Mouse (Mus musculus) C2C12 (cell line): Measurements from ENCODE around the gene Lrit2.

Experiments
- CEBPB ChIP-seq: IDR thresholded peaks from one replicate; pipeline ENCODE4 v1.6.1; 2011; ENCODE audit warnings: low read depth, mild to moderate bottlenecking, control low read depth, moderate library complexity
- CTCF ChIP-seq: IDR thresholded peaks from one replicate; pipeline ENCODE4 v1.5.1; 2011; ENCODE audit not compliant: control insufficient read depth, insufficient read depth, insufficient read length
- MAX ChIP-seq: IDR thresholded peaks from one replicate; pipeline ENCODE4 v1.6.1; 2011; ENCODE audit warnings: mild to moderate bottlenecking, control low read depth
- MYOD1 ChIP-seq: IDR thresholded peaks from one replicate; pipeline ENCODE4 v1.6.1; 2011; ENCODE audit warnings: low read depth; ENCODE audit not compliant: control insufficient read depth, insufficient read length

DNA sequence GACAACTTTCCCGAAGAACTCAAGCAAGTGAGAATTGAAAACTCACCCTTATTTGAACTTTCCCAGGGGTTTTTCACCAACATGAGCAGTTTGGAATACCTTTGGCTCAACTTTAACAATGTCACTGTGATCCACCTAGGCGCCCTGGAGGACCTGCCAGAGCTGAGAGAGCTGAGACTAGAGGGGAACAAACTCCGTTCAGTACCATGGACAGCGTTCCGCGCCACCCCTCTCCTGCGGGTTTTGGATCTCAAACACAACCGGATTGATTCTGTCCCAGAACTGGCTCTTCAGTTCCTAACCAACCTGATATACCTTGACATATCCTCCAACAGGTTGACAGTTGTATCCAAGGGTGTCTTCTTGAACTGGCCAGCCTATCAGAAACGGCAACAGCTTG, 787 bp downstream of the Lrit2 start:
- TF ChIP-seq CTCF (no peak), CEBPB (no peak), MYOD1 (no peak), MAX (no peak)
